8 mouse cellular contexts compared by ENCODE assay signal in genomic region chr7:84528796-84529533, GRCm38 (mm10). TPM values are rescaled to one million over a fixed set of nuclear protein-coding genes. Genes with fewer than 3 reads are reported as not detected.
A peak's percentile ranks its signal among the peaks of the same experiment; 100 is the strongest.
DNase-seq lines count a peak whose midpoint lies in the region; ATAC-seq and TF ChIP-seq lines count a peak whose summit lies in the region.

TSS of gene Gm2115 (plus strand) at chr7:84528954.

- H3K27ac ChIP-seq in CH12.LX (ENCODE audit: insufficient read depth, low read depth) = no peak within 1 kb of the TSS
- peak within 1 kb of the TSS; percentile 68 for H3K27ac ChIP-seq in embryonic fibroblast, embryonic 13.5 days (ENCODE audit: insufficient read depth, low read length)
- no peak within 1 kb of the TSS for H3K27ac ChIP-seq in hindbrain, embryonic 15.5 days (replicated peaks)
- peak within 1 kb of the TSS; percentile 59 for H3K27ac ChIP-seq in left cerebral cortex, adult 2 months
- H3K27ac ChIP-seq in stomach, embryonic 15.5 days = no peak within 1 kb of the TSS

- peaks cover 2 to 3% of the 10 kb centered on the region in 2 experiments; a peak in 1 of 4 replicates for H3K4me1 ChIP-seq in CH12.LX (ENCODE audit: control insufficient read depth in 1 of 2, insufficient read depth in 2 of 2)
- peaks cover 11% of the 10 kb centered on the region; the same call in 1 of the 2 replicates for H3K4me1 ChIP-seq in embryonic fibroblast, embryonic 13.5 days (ENCODE audit: control insufficient read depth, insufficient read depth, low read length)
- H3K4me1 ChIP-seq in hindbrain, embryonic 15.5 days (replicated peaks) = peaks cover 8% of the 10 kb centered on the region
- H3K4me1 ChIP-seq in stomach, embryonic 15.5 days = no peaks in the 10 kb centered on the region

- in situ Hi-C loops in CH12.LX (cut with MboI; ENCODE audit: low pct_ligation_motif_present, low pct_unique_long_range_greater_than_20kb, low sequenced_read_pairs) = no loop called here

- no peak for TF ChIP-seq POLR2A in CH12.LX (IDR thresholded peaks at IDR 0.05; ENCODE audit: low read depth, low read length)
- peak; percentile 90 for TF ChIP-seq POLR2A in embryonic fibroblast, embryonic 13.5 days (IDR thresholded peaks at IDR 0.05; ENCODE audit: low read depth, low read length)

- dilution Hi-C loops in CH12.LX (cut with MboI; ENCODE audit: extremely low pct_ligation_motif_present, extremely low pct_unique_long_range_greater_than_20kb, low sequenced_read_pairs) = no loop called here

- H3K27me3 ChIP-seq in CH12.LX (replicated peaks) = no peaks in the 10 kb centered on the region
- H3K27me3 ChIP-seq in hindbrain, embryonic 15.5 days = peaks cover 8% of the 10 kb centered on the region; the same call in 1 of the 2 replicates
- peaks cover 7% of the 10 kb centered on the region for H3K27me3 ChIP-seq in stomach, embryonic 15.5 days (replicated peaks)

- intact Hi-C loops in left cerebral cortex, adult 2 months (cut with DNase I) = loop anchor here (5.0 kb wide), 1 partner anchor 82 kb away; no protein-coding TSS in a partner anchor

- H3K79me2 ChIP-seq in CH12.LX (replicated peaks; ENCODE audit: control insufficient read depth, extremely low read depth, insufficient read depth, poor library complexity, severe bottlenecking) = no peaks in the 10 kb centered on the region

- TF ChIP-seq EP300 in CH12.LX (IDR thresholded peaks at IDR 0.05; ENCODE audit: low read length) = no peak

- H3K9me3 ChIP-seq in CH12.LX (replicated peaks; ENCODE audit: low read length) = no peaks in the 10 kb centered on the region
- H3K9me3 ChIP-seq in hindbrain, embryonic 15.5 days = no peaks in the 10 kb centered on the region
- H3K9me3 ChIP-seq in stomach, embryonic 15.5 days = no peaks in the 10 kb centered on the region

- 1% methylated on average over 52 of the region's 52 CpGs for WGBS in hindbrain, embryonic 15.5 days
- 2% methylated on average over 52 of the region's 52 CpGs for WGBS in stomach, embryonic 15.5 days

- no peak for DNase-seq in CH12.LX (ENCODE audit: extremely low read depth)
- peak; percentile 61 to 72 for DNase-seq in adrenal gland, adult 18-20 months (ENCODE audit: low spot score in 2 of 2)
- DNase-seq in left cerebral cortex, adult 2 months (ENCODE audit: extremely low spot score in 1 of 2, low spot score in 2 of 2) = peak; percentile 52 to 70
- peak; percentile 48 for DNase-seq in mesoderm, embryonic 11.5 days (ENCODE audit: low read depth, low spot score)

- no peak for TF ChIP-seq CTCF in CH12.LX (conservative IDR thresholded peaks at IDR 0.05 in 1 of 2, IDR thresholded peaks at IDR 0.05 in 1 of 2; ENCODE audit: low read depth in 2 of 2, low read length in 2 of 2)
- no peak for TF ChIP-seq CTCF in embryonic fibroblast, embryonic 13.5 days (IDR thresholded peaks at IDR 0.05; ENCODE audit: borderline replicate concordance, insufficient read depth, low read length)
- TF ChIP-seq CTCF in left cerebral cortex, adult 2 months (IDR thresholded peaks at IDR 0.05) = no peak

- H3K9ac ChIP-seq in CH12.LX (ENCODE audit: insufficient read depth, low read depth) = no peak within 1 kb of the TSS
- H3K9ac ChIP-seq in hindbrain, embryonic 15.5 days = peak within 1 kb of the TSS; percentile 51
- H3K9ac ChIP-seq in stomach, embryonic 15.5 days = peak within 1 kb of the TSS; percentile 34; the same call in 1 of the 2 replicates

- peak within 1 kb of the TSS; percentile 63 for H3K4me2 ChIP-seq in CH12.LX (ENCODE audit: insufficient read depth, low read depth, poor library complexity, severe bottlenecking)
- H3K4me2 ChIP-seq in hindbrain, embryonic 15.5 days = peak within 1 kb of the TSS; percentile 93
- H3K4me2 ChIP-seq in stomach, embryonic 15.5 days = peak within 1 kb of the TSS; percentile 86

- no peaks in the 10 kb centered on the region for H3K36me3 ChIP-seq in CH12.LX (replicated peaks in 1 of 2; ENCODE audit: control insufficient read depth in 1 of 2, insufficient read depth in 1 of 2, low read length in 1 of 2)
- H3K36me3 ChIP-seq in hindbrain, embryonic 15.5 days = no peaks in the 10 kb centered on the region
- H3K36me3 ChIP-seq in stomach, embryonic 15.5 days = no peaks in the 10 kb centered on the region

- no peak for TF ChIP-seq RAD21 in CH12.LX (IDR thresholded peaks at IDR 0.05; ENCODE audit: low read depth, low read length)

- peak within 1 kb of the TSS in 1 of 3 experiments; percentile 19 for H3K4me3 ChIP-seq in CH12.LX (replicated peaks in 1 of 3; ENCODE audit: low read depth in 2 of 3, low read length in 2 of 3, poor library complexity in 1 of 3)
- peak within 1 kb of the TSS; percentile 47 for H3K4me3 ChIP-seq in embryonic fibroblast, embryonic 13.5 days (ENCODE audit: insufficient read depth, low read length)
- H3K4me3 ChIP-seq in hindbrain, embryonic 15.5 days = peak within 1 kb of the TSS; percentile 51
- peak within 1 kb of the TSS; percentile 47 for H3K4me3 ChIP-seq in left cerebral cortex, adult 2 months
- H3K4me3 ChIP-seq in stomach, embryonic 15.5 days (replicated peaks) = peak within 1 kb of the TSS; percentile 45

- peak; percentile 90 for ATAC-seq in hindbrain, embryonic 15.5 days (ENCODE audit: low FRiP score, low read depth)
- ATAC-seq in stomach, embryonic 15.5 days (ENCODE audit: insufficient read depth, low FRiP score, low read depth) = peak; percentile 65
- no peak for ATAC-seq in inflammation-experienced regulatory T-cells, adult 6 months

TF ChIP-seq in CH12.LX, 34 proteins besides CTCF, POLR2A, EP300 and RAD21:
- no peak for TF ChIP-seq CHD2 (IDR thresholded peaks at IDR 0.05; ENCODE audit: low read length)
- TF ChIP-seq UBTF (IDR thresholded peaks at IDR 0.05; ENCODE audit: low read depth, low read length) = peak; percentile 81; the same call in 1 of the 2 replicates

RNA-seq across cellular contexts. Expression of gene Gm2115, which starts in this region (rescaled TPM):
- total RNA-seq in CH12.LX (2012; rRNA removed) (under 0.01 and 0.04 TPM in 2 replicates), CH12.LX (2014; rRNA removed) (not detected in 2 replicates)
- 0.14 and 0.15 TPM in 2 replicates for polyA plus RNA-seq in CH12.LX (2012; ENCODE audit: insufficient read length, low read depth)
- total RNA-seq in adrenal gland, adult 18-20 months (2021) = 10 to 100 TPM; 36.3 to 42.6 TPM
- polyA plus RNA-seq in embryonic fibroblast, embryonic 13.5 days (2011; ENCODE audit: insufficient read length, low read depth, missing spikeins) = 37.2 and 59.1 TPM in 2 replicates
- 1.8 and 2.1 TPM in 2 replicates for polyA plus RNA-seq in hindbrain, embryonic 15.5 days (2015; fragmentation: Nextera tagmentation; extraction: Ambion mirVana)
- 1 to 10 TPM; 5.0 to 5.1 TPM for total RNA-seq in left cerebral cortex, adult 2 months (2021)
- 3.1 and 3.3 TPM in 2 replicates for polyA plus RNA-seq in stomach, embryonic 15.5 days (2015; fragmentation: Nextera tagmentation; extraction: Ambion mirVana)
- not detected for polyA plus RNA-seq in inflammation-experienced regulatory T-cells, adult 6 months (2017; shearing (Covaris generic))

Comparison
In these comparisons a context has a peak if more than half of its experiments do, and no peak if none do; other contexts are left out.
1. RNA of gene Gm2115 (total RNA-seq): 36.3 to 42.6 TPM in adrenal gland, adult 18-20 months; 5.0 to 5.1 TPM in left cerebral cortex, adult 2 months and under 0.01 to 0.04 TPM in CH12.LX; every median in the first group is over 4 times any median in the second.
2. H3K27ac ChIP-seq: peak in embryonic fibroblast, embryonic 13.5 days (single experiment) and left cerebral cortex, adult 2 months (single experiment); none in CH12.LX (single experiment), hindbrain, embryonic 15.5 days (single experiment) and stomach, embryonic 15.5 days (single experiment).
3. Peak in every context shown above with its lines, with median percentiles within 50 percentile points of each other: H3K4me2 ChIP-seq.